8 mouse cellular contexts compared by ENCODE assay signal in the genomic region with DNA sequence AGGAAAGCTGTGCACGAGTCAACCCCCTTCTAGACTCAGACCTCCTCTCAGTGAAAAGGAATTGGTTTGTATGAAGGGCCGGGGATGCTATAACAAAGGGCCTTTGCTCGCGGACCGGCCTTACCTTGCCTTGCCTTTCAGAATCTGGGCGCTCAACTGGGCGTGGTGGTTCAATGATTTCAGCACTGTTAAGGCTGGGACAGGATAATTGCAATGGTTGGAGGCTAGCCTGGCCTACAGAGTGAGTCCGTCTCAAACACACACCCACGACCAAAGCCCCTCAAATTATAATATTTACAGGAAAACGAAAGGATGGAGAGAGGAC. TPM values are rescaled to one million over a fixed set of nuclear protein-coding genes. Genes with fewer than 3 reads are reported as not detected.
DNase-seq lines count a peak whose midpoint lies in the region; ATAC-seq and TF ChIP-seq lines count a peak whose summit lies in the region.

Gene Gipc2 (minus strand): TSS at position 132 of the 325 bp plus-strand sequence.

- DNase-seq in frontal cortex, postnatal 14 days (ENCODE audit: low spot score in 2 of 2): no peak
- no peak for DNase-seq in spleen, adult 2 months (ENCODE audit: low read depth in 1 of 2, low spot score in 2 of 2)
- DNase-seq in spleen, postnatal 4 days (ENCODE audit: low spot score in 2 of 2): no peak
- DNase-seq in left cerebral cortex, postnatal 14 days (ENCODE audit: low spot score in 2 of 2): no peak
- DNase-seq in cerebellum, adult 9-10 months: no peak

- no peak for TF ChIP-seq CTCF in spleen, adult 2 months (IDR thresholded peaks at IDR 0.05; ENCODE audit: extremely low read depth, insufficient read depth, insufficient read length, insufficient replicate concordance)

- no peak within 1 kb of the TSS for H3K27ac ChIP-seq in spleen, adult 2 months (ENCODE audit: insufficient read depth, low read length)
- H3K27ac ChIP-seq in limb, embryonic 13.5 days: no peak within 1 kb of the TSS
- peak within 1 kb of the TSS; percentile 62; the same call in 1 of the 2 replicates for H3K27ac ChIP-seq in stomach, embryonic 15.5 days

- H3K4me3 ChIP-seq in spleen, adult 2 months (ENCODE audit: extremely low read depth, insufficient read depth, insufficient read length): peak within 1 kb of the TSS; percentile 41; the same call in 1 of the 2 replicates
- peak within 1 kb of the TSS; percentile 57 for H3K4me3 ChIP-seq in limb, embryonic 13.5 days
- peak within 1 kb of the TSS; percentile 53 for H3K4me3 ChIP-seq in stomach, embryonic 15.5 days (replicated peaks)

- H3K36me3 ChIP-seq in spleen, adult 2 months (ENCODE audit: control insufficient read depth, insufficient read depth, low read length): no peaks in the 10 kb centered on the region
- no peaks in the 10 kb centered on the region for H3K36me3 ChIP-seq in limb, embryonic 13.5 days
- H3K36me3 ChIP-seq in stomach, embryonic 15.5 days: no peaks in the 10 kb centered on the region

- peak within 1 kb of the TSS; percentile 70 for H3K9ac ChIP-seq in limb, embryonic 13.5 days
- peak within 1 kb of the TSS; percentile 32; the same call in 1 of the 2 replicates for H3K9ac ChIP-seq in stomach, embryonic 15.5 days

- peak within 1 kb of the TSS; percentile 100 for H3K4me2 ChIP-seq in limb, embryonic 13.5 days (replicated peaks)
- H3K4me2 ChIP-seq in stomach, embryonic 15.5 days: peak within 1 kb of the TSS; percentile 93

- H3K4me1 ChIP-seq in spleen, adult 2 months (ENCODE audit: control insufficient read depth, insufficient read depth, insufficient read length): peaks cover 3% of the 10 kb centered on the region
- peaks cover 24% of the 10 kb centered on the region for H3K4me1 ChIP-seq in limb, embryonic 13.5 days
- H3K4me1 ChIP-seq in stomach, embryonic 15.5 days: peaks cover 15% of the 10 kb centered on the region

- no peak for TF ChIP-seq POLR2A in spleen, adult 2 months (IDR thresholded peaks at IDR 0.05; ENCODE audit: low read depth, low read length)

- ATAC-seq in frontal cortex, adult (ENCODE audit: low TSS enrichment): peak; percentile 39
- ATAC-seq in limb, embryonic 13.5 days (ENCODE audit: low FRiP score, low read depth): no peak
- ATAC-seq in stomach, embryonic 15.5 days (ENCODE audit: insufficient read depth, low FRiP score, low read depth): no peak; the same call in 1 of the 2 replicates

- H3K27me3 ChIP-seq in spleen, adult 2 months (ENCODE audit: control insufficient read depth, insufficient read depth, low read length): peaks cover 5% of the 10 kb centered on the region
- H3K27me3 ChIP-seq in limb, embryonic 13.5 days: peaks cover 37% of the 10 kb centered on the region
- no peaks in the 10 kb centered on the region for H3K27me3 ChIP-seq in stomach, embryonic 15.5 days (replicated peaks)

- WGBS in spleen, adult 2 months: 18% methylated on average over 10 of the region's 10 CpGs
- WGBS in limb, embryonic 13.5 days: 10% methylated on average over 10 of the region's 10 CpGs
- 22% methylated on average over 10 of the region's 10 CpGs for WGBS in stomach, embryonic 15.5 days

- intact Hi-C loops in left cerebral cortex, postnatal 14 days (cut with DNase I): no loop called here

- H3K9me3 ChIP-seq in limb, embryonic 13.5 days: no peaks in the 10 kb centered on the region
- H3K9me3 ChIP-seq in stomach, embryonic 15.5 days: no peaks in the 10 kb centered on the region

RNA-seq across cellular contexts. Expression of gene Gipc2, which starts in this region (rescaled TPM):
- 0.06 and 0.12 TPM in 2 replicates for polyA plus RNA-seq in spleen, adult 2 months (2012; rRNA removed)
- 2.7 and 3.3 TPM in 2 replicates for polyA plus RNA-seq in limb, embryonic 13.5 days (2015; fragmentation: Nextera tagmentation; extraction: Ambion mirVana)
- polyA plus RNA-seq in stomach, embryonic 15.5 days (2015; fragmentation: Nextera tagmentation; extraction: Ambion mirVana): 57.5 and 78.6 TPM in 2 replicates
- total RNA-seq in left cerebral cortex, postnatal 14 days (2021): 1 to 10 TPM; 3.1 to 4.1 TPM

Comparison
In these comparisons a context has a peak if more than half of its experiments do, and no peak if none do; other contexts are left out.
1. RNA of gene Gipc2 (polyA plus RNA-seq): 57.5 to 78.6 TPM in stomach, embryonic 15.5 days; 2.7 to 3.3 TPM in limb, embryonic 13.5 days and 0.06 to 0.12 TPM in spleen, adult 2 months; every median in the first group is over 10 times any median in the second.
2. Peak in every context shown above with its lines, with median percentiles within 50 percentile points of each other: H3K4me3 ChIP-seq.